Mouse (Mus musculus): Measurements from ENCODE around the gene Sh3bp5. TPM values are rescaled to one million over a fixed set of nuclear protein-coding genes. Genes with fewer than 3 reads are reported as not detected.

Gene Sh3bp5
- polyA plus RNA-seq, 1 experiment from 2014 or later, result 38.4 TPM

DNA sequence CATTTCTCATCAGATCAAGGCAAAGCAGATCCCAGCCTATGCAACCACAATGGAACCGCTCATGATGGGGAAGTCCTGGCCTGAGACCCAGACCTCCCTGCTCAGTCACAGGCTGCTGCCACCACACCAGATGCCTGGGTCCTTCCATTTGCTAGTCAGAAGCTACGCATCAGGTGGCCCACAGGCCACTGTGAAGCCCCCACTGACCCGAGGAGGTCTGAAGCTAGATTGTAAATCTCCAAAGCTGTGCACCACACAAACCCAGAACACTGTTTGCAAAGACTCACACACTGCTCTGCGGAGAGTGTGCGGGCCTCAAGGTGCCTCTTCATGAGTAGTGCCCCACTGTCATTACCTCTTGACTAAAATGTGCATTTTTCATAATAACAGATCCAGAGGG lies 50.5 kb downstream of the Sh3bp5 start:
- no peak overlapping the region for H3K9ac ChIP-seq (replicated peaks; ENCODE audit: low read depth)
- DNase-seq (ENCODE audit: low spot score) (no peak), ATAC-seq (no peak)

DNA sequence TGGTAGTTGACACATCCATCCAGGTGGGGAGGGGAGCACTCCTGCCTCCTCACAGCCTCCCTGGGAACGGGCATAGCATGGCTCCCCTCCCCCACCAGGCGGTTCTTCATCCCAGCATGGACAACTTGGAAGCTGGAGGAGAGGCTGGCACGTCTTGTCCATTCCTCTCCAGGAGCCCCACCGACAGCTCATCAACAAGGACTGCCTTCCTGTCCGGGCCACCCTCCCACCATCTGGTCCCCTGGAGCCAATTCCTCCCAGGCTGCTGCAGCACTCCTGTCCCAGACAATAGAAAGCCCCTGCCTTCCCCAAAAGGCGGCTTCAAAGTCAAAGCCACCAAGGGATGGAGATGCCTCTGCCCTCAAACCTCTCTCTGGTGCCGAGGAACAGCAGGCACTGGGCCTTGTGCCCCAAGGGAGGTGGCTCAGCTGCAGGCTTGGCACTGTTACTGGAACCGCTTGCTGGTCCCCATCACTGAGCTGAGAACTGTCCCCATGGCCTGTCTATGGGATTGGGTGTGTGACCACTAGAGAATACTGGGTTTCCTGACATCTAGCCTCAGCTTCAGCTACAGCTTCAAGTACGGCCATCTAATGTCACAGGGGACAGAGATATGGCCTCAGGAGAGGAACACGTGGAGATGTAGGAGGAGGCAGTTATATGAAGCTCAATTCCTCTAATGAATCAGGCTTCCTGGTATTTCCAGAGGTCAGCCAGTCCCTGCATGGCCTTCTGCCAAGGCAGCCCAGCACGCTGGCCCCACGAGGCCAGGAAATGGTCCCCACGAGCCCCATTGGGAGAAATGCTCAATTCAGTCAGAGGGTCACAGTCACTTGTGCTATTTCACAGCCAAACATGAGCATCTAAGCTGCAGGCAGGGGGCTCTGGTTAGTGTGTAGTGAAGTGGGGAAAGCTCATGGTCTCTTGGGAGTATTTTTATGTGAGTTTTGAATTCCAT lies 51.2 kb downstream of the Sh3bp5 start:
- WGBS, result 46% methylated on average over 13 of the region's 13 CpGs
- ATAC-seq, result no peak
- no peak overlapping the region for H3K4me2 ChIP-seq (replicated peaks; ENCODE audit: low read depth, low read length)
- peak; percentile 44 for DNase-seq (ENCODE audit: low spot score)
- no peak overlapping the region; the same call in 1 of the 2 replicates for H3K27ac ChIP-seq (ENCODE audit: low read length)
- H3K4me1 ChIP-seq (ENCODE audit: insufficient read depth, low read depth, low read length), result 0 out of 2 replicates have a peak, but pooled peaks cover 4% of the 10 kb centered on the region
- no peaks in the 10 kb centered on the region for H3K9me3 ChIP-seq (ENCODE audit: low read length)
- no peaks in the 10 kb centered on the region for H3K36me3 ChIP-seq (ENCODE audit: insufficient read depth, low read length)
- no peak overlapping the region for H3K9ac ChIP-seq (replicated peaks; ENCODE audit: low read depth)
- H3K27me3 ChIP-seq (replicated peaks; ENCODE audit: insufficient read depth, low read length), result peaks cover 1% of the 10 kb centered on the region; the same call in 1 of the 2 replicates
- no peak for TF ChIP-seq EP300 (IDR thresholded peaks at IDR 0.05)
- TF ChIP-seq CTCF (IDR thresholded peaks at IDR 0.05), result peak; percentile 18; the same call in 1 of the 2 replicates
- H3K4me3 ChIP-seq (ENCODE audit: low read depth, low read length), result no peak overlapping the region

More for the DNA sequence above, 50.5 kb downstream of the Sh3bp5 start:
- Histone ChIP-seq H3K27me3 (replicated peaks; ENCODE audit: insufficient read depth, low read length) (peaks cover 6% of the 10 kb centered on the region; the same call in 1 of the 2 replicates), H3K27ac (ENCODE audit: low read length) (no peak overlapping the region; the same call in 1 of the 2 replicates), H3K4me2 (replicated peaks; ENCODE audit: low read depth, low read length) (no peak overlapping the region), H3K4me1 (ENCODE audit: insufficient read depth, low read depth, low read length) (0 out of 2 replicates have a peak, but pooled peaks cover 4% of the 10 kb centered on the region), H3K36me3 (ENCODE audit: insufficient read depth, low read length) (no peaks in the 10 kb centered on the region), H3K9me3 (ENCODE audit: low read length) (no peaks in the 10 kb centered on the region), H3K4me3 (ENCODE audit: low read depth, low read length) (no peak overlapping the region)
- TF ChIP-seq CTCF (IDR thresholded peaks at IDR 0.05) (no peak), EP300 (IDR thresholded peaks at IDR 0.05) (no peak)
- WGBS, result 91% methylated on average over 5 of the region's 5 CpGs

DNA sequence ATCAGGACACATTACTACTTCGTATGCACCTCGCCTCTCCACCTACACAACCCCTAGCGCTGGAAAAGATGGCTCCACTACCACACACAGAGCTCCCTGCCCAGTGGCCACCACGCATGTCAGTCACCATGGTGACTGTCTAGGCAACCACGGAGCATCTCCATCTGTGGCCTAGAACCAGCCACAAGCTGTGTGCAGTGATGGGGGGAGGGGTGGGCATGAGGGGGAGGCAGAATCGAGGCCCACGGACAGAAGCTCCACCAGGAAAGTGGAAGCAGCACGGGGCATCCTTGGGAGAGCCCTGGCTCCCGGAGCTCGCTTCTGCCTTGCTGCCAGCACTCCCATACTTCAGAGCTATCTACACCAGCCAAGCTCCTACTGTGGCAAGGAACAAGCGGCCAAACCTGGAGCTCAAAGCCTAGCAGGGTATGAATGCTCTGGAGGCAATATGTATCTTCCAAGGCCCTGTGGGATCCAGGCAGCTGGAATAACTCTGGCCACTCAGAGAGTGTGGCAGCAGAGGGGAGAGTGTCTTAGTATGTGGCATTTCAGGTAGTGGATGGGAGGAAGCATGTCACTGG lies 52.3 kb downstream of the Sh3bp5 start:
- no peak overlapping the region for H3K27ac ChIP-seq (ENCODE audit: low read length)
- H3K9ac ChIP-seq (replicated peaks; ENCODE audit: low read depth), result no peak overlapping the region
- H3K4me1 ChIP-seq (ENCODE audit: insufficient read depth, low read depth, low read length), result 0 out of 2 replicates have a peak, but pooled peaks cover 4% of the 10 kb centered on the region
- no peak for DNase-seq (ENCODE audit: low spot score)
- ATAC-seq, result no peak
- no peak overlapping the region for H3K4me3 ChIP-seq (ENCODE audit: low read depth, low read length)
- H3K9me3 ChIP-seq (ENCODE audit: low read length), result no peaks in the 10 kb centered on the region
- H3K27me3 ChIP-seq (replicated peaks; ENCODE audit: insufficient read depth, low read length), result no peaks in the 10 kb centered on the region
- no peak for TF ChIP-seq CTCF (IDR thresholded peaks at IDR 0.05)
- TF ChIP-seq EP300 (IDR thresholded peaks at IDR 0.05), result no peak
- H3K36me3 ChIP-seq (ENCODE audit: insufficient read depth, low read length), result no peaks in the 10 kb centered on the region
- H3K4me2 ChIP-seq (replicated peaks; ENCODE audit: low read depth, low read length), result no peak overlapping the region
- WGBS, result 82% methylated on average over 11 of the region's 11 CpGs

DNA sequence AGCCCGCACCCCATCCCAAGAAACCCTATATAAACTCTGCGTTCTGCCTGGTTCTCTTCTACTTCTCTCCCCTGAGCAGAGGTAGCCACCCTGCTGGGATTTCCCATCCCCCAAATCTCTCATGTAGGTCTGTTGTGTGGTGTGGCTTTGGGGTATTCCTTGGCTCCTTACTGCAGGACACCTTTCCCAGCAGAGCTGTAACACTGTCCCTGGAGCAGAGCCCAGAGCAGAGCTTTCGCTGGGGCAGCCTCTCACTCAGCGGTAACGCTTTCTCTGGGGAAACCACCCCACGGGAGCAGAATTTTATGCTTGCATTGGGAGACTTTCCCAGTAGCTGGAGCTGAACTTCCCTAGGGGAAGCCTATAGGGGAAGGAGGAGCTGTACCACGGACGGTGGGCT lies 53.6 kb downstream of the Sh3bp5 start:
- Histone ChIP-seq H3K4me1 (ENCODE audit: insufficient read depth, low read depth, low read length) (0 out of 2 replicates have a peak, but pooled peaks cover 4% of the 10 kb centered on the region), H3K27me3 (replicated peaks; ENCODE audit: insufficient read depth, low read length) (no peaks in the 10 kb centered on the region), H3K36me3 (ENCODE audit: insufficient read depth, low read length) (no peaks in the 10 kb centered on the region), H3K27ac (ENCODE audit: low read length) (no peak overlapping the region), H3K4me3 (ENCODE audit: low read depth, low read length) (no peak overlapping the region), H3K9me3 (ENCODE audit: low read length) (no peaks in the 10 kb centered on the region), H3K4me2 (replicated peaks; ENCODE audit: low read depth, low read length) (no peak overlapping the region), H3K9ac (replicated peaks; ENCODE audit: low read depth) (no peak overlapping the region)
- TF ChIP-seq EP300 (IDR thresholded peaks at IDR 0.05), result no peak
- TF ChIP-seq CTCF (IDR thresholded peaks at IDR 0.05), result no peak
- ATAC-seq (no peak), DNase-seq (ENCODE audit: low spot score) (no peak)
- WGBS, result 83% methylated on average over 8 of the region's 8 CpGs

DNA sequence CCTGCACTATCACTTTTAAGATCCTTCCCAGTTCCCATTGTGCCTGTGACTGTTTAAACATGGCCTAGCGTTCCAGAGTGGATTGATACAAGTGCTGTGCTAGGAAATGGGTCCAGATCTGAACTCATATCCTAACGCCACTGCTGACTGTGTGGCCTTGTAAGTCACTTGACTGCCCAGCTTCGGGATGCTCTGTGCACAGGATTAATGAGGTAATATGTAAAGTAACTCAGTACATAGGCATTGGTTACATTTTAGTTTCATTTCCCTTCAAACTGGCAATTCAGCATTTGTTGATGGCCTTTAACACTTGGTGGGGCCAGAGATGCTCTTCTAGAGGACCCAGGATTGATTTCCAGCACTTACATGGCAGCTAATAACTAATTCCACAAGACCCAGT lies 59.5 kb downstream of the Sh3bp5 start:
- H3K4me2 ChIP-seq (replicated peaks; ENCODE audit: low read depth, low read length), result no peak overlapping the region
- WGBS, result 68% methylated on average over 3 of the region's 3 CpGs
- no peak overlapping the region for H3K27ac ChIP-seq (ENCODE audit: low read length)
- no peak overlapping the region for H3K9ac ChIP-seq (replicated peaks; ENCODE audit: low read depth)
- no peaks in the 10 kb centered on the region for H3K9me3 ChIP-seq (ENCODE audit: low read length)
- no peak for TF ChIP-seq CTCF (IDR thresholded peaks at IDR 0.05)
- TF ChIP-seq EP300 (IDR thresholded peaks at IDR 0.05), result no peak
- no peak overlapping the region for H3K4me3 ChIP-seq (ENCODE audit: low read depth, low read length)
- H3K4me1 ChIP-seq (ENCODE audit: insufficient read depth, low read depth, low read length), result no peaks in the 10 kb centered on the region
- DNase-seq (ENCODE audit: low spot score) (no peak), ATAC-seq (no peak)
- no peaks in the 10 kb centered on the region for H3K27me3 ChIP-seq (replicated peaks; ENCODE audit: insufficient read depth, low read length)
- H3K36me3 ChIP-seq (ENCODE audit: insufficient read depth, low read length), result peaks cover 27% of the 10 kb centered on the region

DNA sequence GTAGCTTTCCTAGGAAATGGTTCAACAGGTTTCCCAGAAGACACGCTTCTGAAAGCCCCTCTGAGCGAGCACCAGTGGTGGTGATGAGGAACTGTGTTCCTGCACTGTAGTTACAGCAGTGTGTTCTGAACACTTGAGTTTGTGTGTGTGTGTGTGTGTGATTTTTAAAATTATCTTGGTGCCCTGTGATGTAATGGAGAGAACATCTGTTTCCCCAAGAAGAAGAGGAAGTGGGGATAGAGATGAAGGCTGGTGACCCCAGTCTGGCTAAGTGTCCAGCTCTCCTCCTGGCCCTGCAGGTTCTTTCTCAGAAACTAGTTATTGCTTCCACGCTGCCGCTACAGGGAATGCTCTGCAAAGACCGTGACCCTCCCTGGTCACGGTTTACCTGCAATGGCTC lies 61.5 kb downstream of the Sh3bp5 start:
- peaks cover 32% of the 10 kb centered on the region for H3K36me3 ChIP-seq (ENCODE audit: insufficient read depth, low read length)
- DNase-seq (ENCODE audit: low spot score), result no peak
- H3K27ac ChIP-seq (ENCODE audit: low read length), result no peak overlapping the region
- no peak overlapping the region for H3K9ac ChIP-seq (replicated peaks; ENCODE audit: low read depth)
- no peaks in the 10 kb centered on the region for H3K4me1 ChIP-seq (ENCODE audit: insufficient read depth, low read depth, low read length)
- no peak for TF ChIP-seq CTCF (IDR thresholded peaks at IDR 0.05)
- no peak for TF ChIP-seq EP300 (IDR thresholded peaks at IDR 0.05)
- H3K4me2 ChIP-seq (replicated peaks; ENCODE audit: low read depth, low read length), result no peak overlapping the region
- ATAC-seq, result no peak
- 94% methylated on average over 6 of the region's 6 CpGs for WGBS
- no peaks in the 10 kb centered on the region for H3K27me3 ChIP-seq (replicated peaks; ENCODE audit: insufficient read depth, low read length)
- no peaks in the 10 kb centered on the region for H3K9me3 ChIP-seq (ENCODE audit: low read length)
- H3K4me3 ChIP-seq (ENCODE audit: low read depth, low read length), result no peak overlapping the region
